Mouse (Mus musculus) intestine, postnatal 0 days (tissue): ENCODE measurements at regions not wholly inside any gene's neighbourhood (a gene's known extent, or its start where the extent isn't known, plus 50 kb on each side); places are given as distances from the start of the nearest gene placed in this dataset.
A peak's percentile ranks its signal among the peaks of the same experiment; 100 is the strongest.

ENCODE experiments used
- ATAC-seq: fragments of 200-750 bp; cut with Nextera tagmentation; 2 replicates; pipeline ENCODE4 v1.8.0; 2017; ENCODE audit warnings: mild to moderate bottlenecking, moderate TSS enrichment, moderate library complexity
- H3K27ac ChIP-seq: fragments of 300-500 bp; sonication (generic); 2 replicates; pipeline ENCODE4 v1.5.1; 2014; ENCODE audit warnings: mild to moderate bottlenecking, low read depth, low read length, moderate library complexity
- H3K27me3 ChIP-seq: fragments of 300-500 bp; sonication (generic); replicated peaks from 2 replicates; pipeline ENCODE4 v1.6.1; 2014; ENCODE audit warnings: low read length, mixed read lengths; ENCODE audit not compliant: control insufficient read depth, insufficient read depth
- H3K36me3 ChIP-seq: fragments of 300-500 bp; sonication (generic); 2 replicates; pipeline ENCODE4 v1.6.1; 2014; ENCODE audit warnings: mild to moderate bottlenecking, moderate library complexity; ENCODE audit not compliant: control insufficient read depth, insufficient read depth
- H3K4me1 ChIP-seq: fragments of 300-500 bp; sonication (generic); replicated peaks from 2 replicates; pipeline ENCODE4 v1.6.1; 2014; ENCODE audit warnings: antibody characterized with exemption, low read length, mixed read lengths; ENCODE audit not compliant: control insufficient read depth, insufficient read depth
- H3K4me2 ChIP-seq: fragments of 300-500 bp; sonication (generic); replicated peaks from 2 replicates; pipeline ENCODE4 v1.6.1; 2014; ENCODE audit warnings: low read depth, mild to moderate bottlenecking, moderate library complexity
- H3K4me3 ChIP-seq: fragments of 300-500 bp; sonication (generic); 2 replicates; pipeline ENCODE4 v1.5.1; 2014; ENCODE audit warnings: low read depth, low read length
- H3K9ac ChIP-seq: fragments of 300-500 bp; sonication (generic); 2 replicates; pipeline ENCODE4 v1.6.1; 2014; ENCODE audit warnings: mild to moderate bottlenecking, low read depth, low read length
- H3K9me3 ChIP-seq: fragments of 300-500 bp; sonication (generic); 2 replicates; pipeline ENCODE4 v1.6.1; 2016; ENCODE audit warnings: mixed run types; ENCODE audit not compliant: control insufficient read depth
- CTCF ChIP-seq: sonication (generic); IDR thresholded peaks from 2 replicates; pipeline ENCODE4 v1.5.1; 2016; ENCODE audit warnings: low read depth, mild to moderate bottlenecking, control low read depth, antibody characterized with exemption, moderate library complexity
- WGBS: fragments of 180-500 bp; shearing (Covaris S2); extraction: QIAGEN DNeasy Blood & Tissue Kit; methylation state at CpG from one replicate; pipeline ENCODE4 v1.1.7; 2014; 5-methylcytosine and 5-hydroxymethylcytosine counted together

GRCm38 (mm10) chr15:63527318-63527717 lies 317.7 kb downstream of the Gsdmc2 start:
- Histone ChIP-seq H3K27me3 (no peaks in the 10 kb centered on the region), H3K27ac (no peak overlapping the region), H3K4me3 (no peak overlapping the region), H3K4me1 (no peaks in the 10 kb centered on the region), H3K4me2 (no peak overlapping the region), H3K9me3 (no peaks in the 10 kb centered on the region), H3K36me3 (no peaks in the 10 kb centered on the region), H3K9ac (no peak overlapping the region)
- 89% methylated on average over 2 of the region's 2 CpGs for WGBS
- no peak for ATAC-seq
- no peak for TF ChIP-seq CTCF

DNA sequence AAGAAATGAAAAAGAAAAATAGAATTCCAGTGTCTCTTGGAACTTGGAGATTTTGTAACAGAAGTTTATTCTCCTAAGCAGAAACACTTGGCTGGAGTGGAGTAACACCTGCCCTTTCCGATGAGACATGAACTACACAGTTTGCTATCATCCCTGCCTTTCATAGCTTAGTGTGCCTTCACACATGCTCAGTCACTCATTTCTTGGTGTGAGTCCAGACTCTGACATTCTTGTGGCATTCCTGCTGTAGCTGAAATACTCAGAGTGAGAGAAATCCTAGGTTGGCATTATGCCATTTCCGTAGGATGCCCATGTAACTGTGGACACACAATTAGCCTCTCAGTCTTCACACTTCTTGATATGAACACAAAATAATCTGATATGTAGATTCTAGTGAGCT lies 318.2 kb downstream of the Gsdmc2 start:
- Histone ChIP-seq H3K27me3 (no peaks in the 10 kb centered on the region), H3K27ac (no peak overlapping the region), H3K4me1 (no peaks in the 10 kb centered on the region), H3K9ac (no peak overlapping the region), H3K4me2 (no peak overlapping the region), H3K36me3 (no peaks in the 10 kb centered on the region), H3K4me3 (no peak overlapping the region), H3K9me3 (no peaks in the 10 kb centered on the region)
- 84% methylated on average over 2 of the region's 2 CpGs for WGBS
- no peak for ATAC-seq
- no peak for TF ChIP-seq CTCF

DNA sequence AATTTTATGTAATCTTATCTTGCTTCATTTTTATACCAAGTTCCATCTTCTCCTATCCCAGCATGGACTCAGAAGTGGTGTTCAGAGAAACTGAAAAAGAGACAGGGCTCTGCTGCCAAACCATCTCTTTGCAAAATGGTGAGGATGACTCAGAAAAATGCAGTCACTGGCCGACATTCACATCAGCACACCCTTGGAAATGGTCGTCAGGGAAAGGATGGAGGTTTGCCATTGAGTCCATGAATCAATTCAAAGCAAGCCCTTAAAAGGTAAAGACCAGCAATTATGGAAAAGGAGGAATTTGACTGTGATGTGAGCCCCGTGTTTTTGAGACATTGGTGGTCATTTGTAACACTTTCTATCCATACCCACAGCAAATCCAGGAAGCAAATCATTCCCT lies 327.7 kb downstream of the Gsdmc2 start:
- Histone ChIP-seq H3K4me3 (no peak overlapping the region), H3K36me3 (no peaks in the 10 kb centered on the region), H3K9ac (no peak overlapping the region), H3K4me1 (no peaks in the 10 kb centered on the region), H3K27me3 (no peaks in the 10 kb centered on the region), H3K4me2 (no peak overlapping the region), H3K27ac (no peak overlapping the region), H3K9me3 (no peaks in the 10 kb centered on the region)
- 60% methylated on average over 3 of the region's 3 CpGs for WGBS
- no peak for TF ChIP-seq CTCF
- ATAC-seq: no peak

DNA sequence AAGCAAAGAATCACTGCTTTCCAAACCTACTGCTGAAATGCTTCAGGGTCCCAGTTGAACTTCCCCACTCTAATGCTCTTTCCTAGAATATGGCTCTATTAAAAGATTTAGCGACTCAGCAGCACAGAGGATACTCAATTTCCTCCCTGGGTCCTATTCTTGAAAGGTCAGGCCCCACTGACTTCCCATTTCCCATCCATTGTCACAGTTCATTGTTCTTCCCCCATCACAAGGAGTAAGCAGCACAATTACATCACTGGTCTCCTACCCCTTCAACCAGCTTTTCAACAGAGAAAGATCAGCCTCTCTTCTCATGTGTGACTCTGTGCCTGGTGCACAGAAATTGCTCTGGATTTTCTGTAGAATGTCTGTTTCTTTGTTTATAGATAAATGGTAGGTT lies 344.5 kb downstream of the Gsdmc2 start:
- Histone ChIP-seq H3K4me2 (no peak overlapping the region), H3K27me3 (no peaks in the 10 kb centered on the region), H3K9ac (no peak overlapping the region), H3K36me3 (no peaks in the 10 kb centered on the region), H3K9me3 (no peaks in the 10 kb centered on the region), H3K4me3 (no peak overlapping the region), H3K4me1 (no peaks in the 10 kb centered on the region), H3K27ac (no peak overlapping the region)
- no peak for ATAC-seq
- TF ChIP-seq CTCF: no peak
- WGBS: 86% methylated on average over 1 of the region's 1 CpGs

GRCm38 (mm10) chr15:63498483-63498882 lies 346.5 kb downstream of the Gsdmc2 start:
- H3K9ac ChIP-seq: no peak overlapping the region
- H3K36me3 ChIP-seq: no peaks in the 10 kb centered on the region
- no peak overlapping the region for H3K4me3 ChIP-seq
- 84% methylated on average over 3 of the region's 3 CpGs for WGBS
- H3K4me1 ChIP-seq: no peaks in the 10 kb centered on the region
- no peak for TF ChIP-seq CTCF
- H3K4me2 ChIP-seq: no peak overlapping the region
- no peak overlapping the region for H3K27ac ChIP-seq
- no peaks in the 10 kb centered on the region for H3K27me3 ChIP-seq
- ATAC-seq: no peak
- H3K9me3 ChIP-seq: no peaks in the 10 kb centered on the region

DNA sequence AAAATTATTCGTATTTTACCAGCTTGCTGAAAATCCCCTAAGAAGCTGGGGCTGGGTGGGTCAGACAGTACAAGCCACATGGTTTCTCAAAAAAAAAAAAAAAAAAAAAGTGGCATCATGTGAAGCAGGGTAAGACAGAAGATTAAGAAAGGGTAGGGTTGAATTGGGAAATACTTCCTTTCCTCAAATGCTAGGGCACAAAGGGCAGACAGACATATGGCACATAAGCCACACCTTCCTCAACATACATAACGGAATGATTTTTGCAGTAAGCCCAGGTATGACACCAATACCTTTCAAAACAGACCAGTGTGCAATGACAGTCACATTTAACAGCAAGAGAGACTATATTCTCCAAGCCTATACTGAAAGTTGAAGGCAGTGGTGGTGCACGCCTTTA lies 347.8 kb downstream of the Gsdmc2 start:
- Histone ChIP-seq H3K27ac (no peak overlapping the region), H3K27me3 (no peaks in the 10 kb centered on the region), H3K4me1 (no peaks in the 10 kb centered on the region), H3K36me3 (no peaks in the 10 kb centered on the region), H3K9ac (no peak overlapping the region), H3K4me2 (no peak overlapping the region), H3K9me3 (no peaks in the 10 kb centered on the region), H3K4me3 (no peak overlapping the region)
- ATAC-seq: no peak
- WGBS: 81% methylated on average over 3 of the region's 3 CpGs
- TF ChIP-seq CTCF: no peak

- no peak for ATAC-seq
- no peak overlapping the region for H3K4me2 ChIP-seq
Observed at GRCm38 (mm10) chr15:63484910-63485309, 360.1 kb downstream of the Gsdmc2 start.

More at GRCm38 (mm10) chr15:63484910-63485309, 360.1 kb downstream of the Gsdmc2 start:
- TF ChIP-seq CTCF: 0 out of 2 replicates have a peak, but pooled peaks have one; percentile 4
- no peak overlapping the region for H3K4me3 ChIP-seq
- no peaks in the 10 kb centered on the region for H3K9me3 ChIP-seq
- H3K27ac ChIP-seq: no peak overlapping the region
- no peaks in the 10 kb centered on the region for H3K27me3 ChIP-seq
- WGBS: 55% methylated on average over 5 of the region's 5 CpGs
- H3K4me1 ChIP-seq: no peaks in the 10 kb centered on the region
- no peaks in the 10 kb centered on the region for H3K36me3 ChIP-seq
- H3K9ac ChIP-seq: no peak overlapping the region
